Mouse (Mus musculus): ENCODE measurements around the gene Gck. TPM values are rescaled to one million over a fixed set of nuclear protein-coding genes. Genes with fewer than 3 reads are reported as not detected.
"Not testable (repeated sequence)": the region's sequence is repeated elsewhere in the genome, so short reads cannot be mapped to it uniquely, and the experiment has no call there.

Gck gene
- polyA plus RNA-seq, 1 experiment from 2014 or later: 0.84 TPM

- 17% methylated on average over 4 of the region's 4 CpGs for WGBS
- ATAC-seq (ENCODE audit: insufficient read depth): no peak
- no peak overlapping the region for H3K9ac ChIP-seq
- H3K4me3 ChIP-seq (ENCODE audit: low read depth, low read length): no peak overlapping the region
- H3K4me2 ChIP-seq: peak overlapping the region; percentile 23; the same call in 1 of the 2 replicates
- DNase-seq: no peak
- no peak overlapping the region for H3K27ac ChIP-seq (ENCODE audit: low read depth)
- no peaks in the 10 kb centered on the region for H3K9me3 ChIP-seq (ENCODE audit: low read depth, low read length)
- H3K4me1 ChIP-seq (ENCODE audit: insufficient read depth): peaks cover 6% of the 10 kb centered on the region; the same call in 1 of the 2 replicates
- no peak for TF ChIP-seq CTCF (IDR thresholded peaks at IDR 0.05; ENCODE audit: low read depth)
- no peaks in the 10 kb centered on the region for H3K36me3 ChIP-seq (ENCODE audit: insufficient read depth)
- no peaks in the 10 kb centered on the region for H3K27me3 ChIP-seq (ENCODE audit: insufficient read depth, low read length)
Measured at GRCm38 (mm10) chr11:5947796-5948195, 2.1 kb downstream of the Gck start.

- no peak overlapping the region for H3K4me2 ChIP-seq
- H3K4me1 ChIP-seq (ENCODE audit: insufficient read depth): peaks cover 6% of the 10 kb centered on the region; the same call in 1 of the 2 replicates
- 51% methylated on average over 2 of the region's 2 CpGs for WGBS
- ATAC-seq (ENCODE audit: insufficient read depth): no peak
- H3K27me3 ChIP-seq (ENCODE audit: insufficient read depth, low read length): no peaks in the 10 kb centered on the region
- H3K27ac ChIP-seq (ENCODE audit: low read depth): no peak overlapping the region
- H3K9me3 ChIP-seq (ENCODE audit: low read depth, low read length): no peaks in the 10 kb centered on the region
- H3K4me3 ChIP-seq (ENCODE audit: low read depth, low read length): no peak overlapping the region
- TF ChIP-seq CTCF (IDR thresholded peaks at IDR 0.05; ENCODE audit: low read depth): no peak
- no peaks in the 10 kb centered on the region for H3K36me3 ChIP-seq (ENCODE audit: insufficient read depth)
- no peak overlapping the region for H3K9ac ChIP-seq
- DNase-seq: no peak
Measured at GRCm38 (mm10) chr11:5945096-5945495, 4.8 kb downstream of the Gck start.

DNA sequence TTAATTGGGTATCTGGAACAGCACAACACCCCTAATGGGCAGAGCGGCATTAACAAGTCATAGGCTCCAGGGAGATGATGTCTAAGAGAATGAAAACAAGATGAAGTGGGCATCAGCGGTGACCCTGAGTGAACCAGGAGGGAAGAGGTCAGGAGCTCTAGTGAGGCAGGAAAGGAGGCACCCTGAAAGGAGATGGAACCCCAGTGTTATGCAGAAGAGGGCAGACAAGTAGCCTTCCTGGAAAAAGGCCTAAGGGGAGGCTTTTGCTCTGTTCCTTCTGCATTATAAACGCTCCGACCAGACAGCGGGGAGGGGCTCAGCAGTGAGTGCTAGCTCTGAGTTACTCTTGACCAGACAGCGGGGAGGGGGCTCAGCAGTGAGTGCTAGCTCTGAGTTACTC, 6.9 kb downstream of the Gck start:
- Histone ChIP-seq H3K4me2 (no peak overlapping the region), H3K4me3 (ENCODE audit: low read depth, low read length) (no peak overlapping the region), H3K9ac (no peak overlapping the region), H3K27ac (ENCODE audit: low read depth) (no peak overlapping the region), H3K36me3 (ENCODE audit: insufficient read depth) (no peaks in the 10 kb centered on the region), H3K9me3 (ENCODE audit: low read depth, low read length) (no peaks in the 10 kb centered on the region), H3K27me3 (ENCODE audit: insufficient read depth, low read length) (no peaks in the 10 kb centered on the region), H3K4me1 (ENCODE audit: insufficient read depth) (no peaks in the 10 kb centered on the region)
- WGBS: 73% methylated on average over 6 of the region's 6 CpGs
- DNase-seq: no peak
- no peak for TF ChIP-seq CTCF (IDR thresholded peaks at IDR 0.05; ENCODE audit: low read depth)
- no peak for ATAC-seq (ENCODE audit: insufficient read depth)

DNA sequence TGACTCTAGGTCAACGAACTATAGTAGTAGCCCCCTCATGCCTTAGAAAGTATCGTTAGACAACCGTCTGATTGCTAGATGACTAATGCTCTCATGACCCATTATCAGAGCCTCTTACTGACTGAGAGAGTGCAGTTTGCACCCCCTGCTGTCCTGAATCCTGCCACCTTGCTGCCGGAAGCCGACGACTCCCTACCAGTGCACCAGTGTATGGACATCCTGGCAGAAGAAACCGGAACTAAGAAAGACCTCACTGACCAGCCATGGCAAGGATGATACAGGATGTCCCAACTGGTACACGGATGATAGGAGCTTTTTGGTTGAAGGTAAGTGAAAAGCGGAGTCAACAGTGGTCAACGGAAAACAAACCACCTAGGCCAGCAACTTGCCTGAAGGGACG, 15.3 kb downstream of the Gck start:
- not testable (repeated sequence) for H3K9ac ChIP-seq; H3K9me3 ChIP-seq (ENCODE audit: low read depth, low read length); H3K4me3 ChIP-seq (ENCODE audit: low read depth, low read length); H3K4me1 ChIP-seq (ENCODE audit: insufficient read depth); H3K36me3 ChIP-seq (ENCODE audit: insufficient read depth); H3K27ac ChIP-seq (ENCODE audit: low read depth); DNase-seq; H3K27me3 ChIP-seq (ENCODE audit: insufficient read depth, low read length); H3K4me2 ChIP-seq; ATAC-seq (ENCODE audit: insufficient read depth)
- WGBS: 92% methylated on average over 11 of the region's 11 CpGs

- H3K4me2 ChIP-seq; H3K27me3 ChIP-seq (ENCODE audit: insufficient read depth, low read length); H3K27ac ChIP-seq (ENCODE audit: low read depth); H3K4me1 ChIP-seq (ENCODE audit: insufficient read depth); H3K36me3 ChIP-seq (ENCODE audit: insufficient read depth); H3K9ac ChIP-seq; H3K9me3 ChIP-seq (ENCODE audit: low read depth, low read length); H3K4me3 ChIP-seq (ENCODE audit: low read depth, low read length); ATAC-seq (ENCODE audit: insufficient read depth): not testable (repeated sequence)
- peak; percentile 44 for TF ChIP-seq CTCF (IDR thresholded peaks at IDR 0.05; ENCODE audit: low read depth)
- peak; percentile 54 for DNase-seq
- WGBS: 83% methylated on average over 6 of the region's 6 CpGs
Measured at GRCm38 (mm10) chr11:5931947-5932346, 17.9 kb downstream of the Gck start.

- DNase-seq (no peak), ATAC-seq (ENCODE audit: insufficient read depth) (no peak)
- 67% methylated on average over 1 of the region's 1 CpGs for WGBS
- no peak overlapping the region for H3K4me3 ChIP-seq (ENCODE audit: low read depth, low read length)
- no peaks in the 10 kb centered on the region for H3K36me3 ChIP-seq (ENCODE audit: insufficient read depth)
- no peak overlapping the region for H3K9ac ChIP-seq
- no peaks in the 10 kb centered on the region for H3K4me1 ChIP-seq (ENCODE audit: insufficient read depth)
- no peaks in the 10 kb centered on the region for H3K27me3 ChIP-seq (ENCODE audit: insufficient read depth, low read length)
- no peaks in the 10 kb centered on the region; the same call in 1 of the 2 replicates for H3K9me3 ChIP-seq (ENCODE audit: low read depth, low read length)
- no peak overlapping the region for H3K4me2 ChIP-seq
- no peak for TF ChIP-seq CTCF (IDR thresholded peaks at IDR 0.05; ENCODE audit: low read depth)
- no peak overlapping the region for H3K27ac ChIP-seq (ENCODE audit: low read depth)
Measured at GRCm38 (mm10) chr11:5930578-5930977, 19.3 kb downstream of the Gck start.

GRCm38 (mm10) chr11:5926696-5927220, 23.1 kb downstream of the Gck start:
- Histone ChIP-seq H3K9ac (no peak overlapping the region), H3K27me3 (ENCODE audit: insufficient read depth, low read length) (no peaks in the 10 kb centered on the region), H3K36me3 (ENCODE audit: insufficient read depth) (no peaks in the 10 kb centered on the region), H3K9me3 (ENCODE audit: low read depth, low read length) (no peaks in the 10 kb centered on the region), H3K4me3 (ENCODE audit: low read depth, low read length) (no peak overlapping the region), H3K27ac (ENCODE audit: low read depth) (no peak overlapping the region), H3K4me2 (no peak overlapping the region), H3K4me1 (ENCODE audit: insufficient read depth) (no peaks in the 10 kb centered on the region)
- no peak for DNase-seq
- TF ChIP-seq CTCF (IDR thresholded peaks at IDR 0.05; ENCODE audit: low read depth): no peak
- ATAC-seq (ENCODE audit: insufficient read depth): no peak
- WGBS: 79% methylated on average over 3 of the region's 3 CpGs

GRCm38 (mm10) chr11:5924699-5925098, 25.2 kb downstream of the Gck start:
- H3K27ac ChIP-seq (ENCODE audit: low read depth): no peak overlapping the region
- no peaks in the 10 kb centered on the region for H3K4me1 ChIP-seq (ENCODE audit: insufficient read depth)
- no peak overlapping the region for H3K4me2 ChIP-seq
- H3K9me3 ChIP-seq (ENCODE audit: low read depth, low read length): no peaks in the 10 kb centered on the region
- no peaks in the 10 kb centered on the region for H3K36me3 ChIP-seq (ENCODE audit: insufficient read depth)
- no peak for TF ChIP-seq CTCF (IDR thresholded peaks at IDR 0.05; ENCODE audit: low read depth)
- no peak overlapping the region for H3K4me3 ChIP-seq (ENCODE audit: low read depth, low read length)
- DNase-seq: no peak
- no peak overlapping the region for H3K9ac ChIP-seq
- H3K27me3 ChIP-seq (ENCODE audit: insufficient read depth, low read length): no peaks in the 10 kb centered on the region
- no peak for ATAC-seq (ENCODE audit: insufficient read depth)
- 50% methylated on average over 8 of the region's 8 CpGs for WGBS
